Comparison of ENCODE assay signal across 9 mouse cellular contexts in the genomic region with DNA sequence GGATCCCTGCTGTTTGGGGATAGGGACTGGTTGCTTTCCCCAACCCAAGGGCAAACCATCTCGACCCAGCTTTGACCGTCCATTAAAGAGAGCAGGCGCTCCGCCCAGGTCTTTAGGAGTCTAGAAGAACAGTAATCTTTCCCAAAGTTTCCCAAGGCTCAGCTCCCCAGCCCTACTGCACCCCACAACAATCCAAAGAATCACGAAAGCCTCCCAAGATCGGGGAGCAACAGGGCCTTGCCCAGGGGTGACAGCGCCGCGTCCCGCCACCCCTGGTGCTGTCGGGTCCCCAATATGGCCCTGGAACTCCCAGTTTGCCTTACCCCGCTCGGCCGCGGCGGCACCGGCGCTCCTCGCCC. TPM values are rescaled to one million over a fixed set of nuclear protein-coding genes. Genes with fewer than 3 reads are reported as not detected.
DNase-seq lines count a peak whose midpoint lies in the region; ATAC-seq and TF ChIP-seq lines count a peak whose summit lies in the region.
"Had no signal": no experiment of that assay in that cellular context is flagged by ENCODE, and none has a peak within 500 bp of the region (broad histone marks: within the 10 kb centered on the region; RNA-seq: fewer than 3 reads in every experiment).

No protein-coding gene starts in this region.

- peak; percentile 47; the same call in 1 of the 2 replicates for ATAC-seq in heart, embryonic 15.5 days (replicated peaks; ENCODE audit: insufficient number of reproducible peaks, insufficient read depth, low FRiP score, low read depth)
- peak; percentile 45; the same call in 1 of the 2 replicates for ATAC-seq in hindbrain, postnatal 0 days
- no peak for ATAC-seq in midbrain, postnatal 0 days (ENCODE audit: low FRiP score)

- 3% methylated on average over 19 of the region's 19 CpGs for WGBS in heart, embryonic 15.5 days
- 2% methylated on average over 19 of the region's 19 CpGs for WGBS in embryonic facial prominence, embryonic 10.5 days
- 8% methylated on average over 19 of the region's 19 CpGs for WGBS in hindbrain, postnatal 0 days
- 4% methylated on average over 19 of the region's 19 CpGs for WGBS in midbrain, postnatal 0 days

- H3K4me2 ChIP-seq in heart, embryonic 15.5 days, result peak overlapping the region; percentile 84
- H3K4me2 ChIP-seq in hindbrain, postnatal 0 days (ENCODE audit: low read depth, low read length), result peak overlapping the region; percentile 64
- peak overlapping the region; percentile 92 for H3K4me2 ChIP-seq in midbrain, postnatal 0 days (ENCODE audit: low read depth, low read length, poor library complexity, severe bottlenecking)

- H3K27me3 ChIP-seq in heart, embryonic 15.5 days, result peaks cover 33% of the 10 kb centered on the region
- peaks cover 61% of the 10 kb centered on the region for H3K27me3 ChIP-seq in embryonic facial prominence, embryonic 10.5 days (replicated peaks; ENCODE audit: low read depth, poor library complexity, severe bottlenecking)
- H3K27me3 ChIP-seq in hindbrain, postnatal 0 days (ENCODE audit: insufficient read depth, low read length), result peaks cover 39% of the 10 kb centered on the region
- H3K27me3 ChIP-seq in midbrain, postnatal 0 days (ENCODE audit: insufficient read depth, low read length), result peaks cover 38% of the 10 kb centered on the region

- peak overlapping the region; percentile 73 for H3K4me3 ChIP-seq in heart, embryonic 15.5 days
- peak overlapping the region; percentile 71 for H3K4me3 ChIP-seq in embryonic facial prominence, embryonic 10.5 days
- H3K4me3 ChIP-seq in hindbrain, postnatal 0 days (ENCODE audit: low read length), result peak overlapping the region; percentile 45
- peak overlapping the region; percentile 52 for H3K4me3 ChIP-seq in midbrain, postnatal 0 days (ENCODE audit: low read depth, low read length)

- H3K36me3 ChIP-seq in heart, embryonic 15.5 days, result no peaks in the 10 kb centered on the region
- no peaks in the 10 kb centered on the region for H3K36me3 ChIP-seq in embryonic facial prominence, embryonic 10.5 days (replicated peaks)
- H3K36me3 ChIP-seq in hindbrain, postnatal 0 days (ENCODE audit: insufficient read depth, low read length), result no peaks in the 10 kb centered on the region
- H3K36me3 ChIP-seq in midbrain, postnatal 0 days (ENCODE audit: insufficient read depth, low read length), result no peaks in the 10 kb centered on the region

- DNase-seq in heart, postnatal 25 days (ENCODE audit: low spot score), result no peak
- no peak for DNase-seq in embryonic facial prominence, embryonic 10.5 days (ENCODE audit: low spot score)
- DNase-seq in hindbrain, postnatal 0 days (ENCODE audit: low spot score), result no peak
- DNase-seq in midbrain, postnatal 0 days (ENCODE audit: low spot score), result no peak
- DNase-seq in adrenal gland, adult 8-10 months, result no peak
- DNase-seq in retina, embryonic 14.5 days (ENCODE audit: low spot score), result no peak
- DNase-seq in gastrocnemius, postnatal 25 days, result no peak

- H3K9ac ChIP-seq in heart, embryonic 15.5 days, result peak overlapping the region; percentile 64
- no peak overlapping the region for H3K9ac ChIP-seq in hindbrain, postnatal 0 days (replicated peaks; ENCODE audit: low read length)
- H3K9ac ChIP-seq in midbrain, postnatal 0 days (replicated peaks; ENCODE audit: low read length, poor library complexity, severe bottlenecking), result no peak overlapping the region

- H3K9me3 ChIP-seq in heart, embryonic 15.5 days (replicated peaks), result no peaks in the 10 kb centered on the region
- no peaks in the 10 kb centered on the region for H3K9me3 ChIP-seq in embryonic facial prominence, embryonic 10.5 days
- H3K9me3 ChIP-seq in hindbrain, postnatal 0 days (ENCODE audit: low read length), result no peaks in the 10 kb centered on the region
- H3K9me3 ChIP-seq in midbrain, postnatal 0 days (ENCODE audit: low read length), result no peaks in the 10 kb centered on the region

- peak overlapping the region; percentile 82 for H3K27ac ChIP-seq in heart, embryonic 15.5 days
- no peak overlapping the region; the same call in 1 of the 2 replicates for H3K27ac ChIP-seq in embryonic facial prominence, embryonic 10.5 days (replicated peaks)
- H3K27ac ChIP-seq in hindbrain, postnatal 0 days, result no peak overlapping the region
- H3K27ac ChIP-seq in midbrain, postnatal 0 days (ENCODE audit: low read depth, low read length), result no peak overlapping the region

- intact Hi-C loops in heart, postnatal 25 days (cut with DNase I), result no loop called here

- peaks cover 16% of the 10 kb centered on the region for H3K4me1 ChIP-seq in heart, embryonic 15.5 days (replicated peaks)
- peaks cover 13% of the 10 kb centered on the region for H3K4me1 ChIP-seq in embryonic facial prominence, embryonic 10.5 days
- no peaks in the 10 kb centered on the region for H3K4me1 ChIP-seq in hindbrain, postnatal 0 days (ENCODE audit: insufficient read depth, low read length)
- no peaks in the 10 kb centered on the region for H3K4me1 ChIP-seq in midbrain, postnatal 0 days (ENCODE audit: insufficient read depth, low read length)

- no peak for TF ChIP-seq CTCF in hindbrain, postnatal 0 days (IDR thresholded peaks at IDR 0.05; ENCODE audit: low read depth)
- TF ChIP-seq CTCF in midbrain, postnatal 0 days (IDR thresholded peaks at IDR 0.05), result no peak

RNA-seq across cellular contexts. Expression of a gene that starts 0.7 kb away (rescaled TPM):
- polyA plus RNA-seq in heart, embryonic 15.5 days (2015; fragmentation: Nextera tagmentation; extraction: Ambion mirVana), result 42.9 and 43.5 TPM in 2 replicates
- 10 to 100 TPM; 18.4 to 19.5 TPM for total RNA-seq in heart, postnatal 25 days (2021)
- 0.14 and 0.15 TPM in 2 replicates for polyA plus RNA-seq in embryonic facial prominence, embryonic 10.5 days (2016; fragmentation: Nextera tagmentation; extraction: Ambion mirVana)
- 0.52 TPM in 1 of 2 replicates, not detected in the other for total RNA-seq in hindbrain, postnatal 0 days (2014; rRNA removed)
- polyA plus RNA-seq in hindbrain, postnatal 0 days (2015; fragmentation: Nextera tagmentation; extraction: Ambion mirVana), result 0.76 and 1.4 TPM in 2 replicates
- total RNA-seq in midbrain, postnatal 0 days (2014; rRNA removed), result 0.05 and 0.09 TPM in 2 replicates
- polyA plus RNA-seq in midbrain, postnatal 0 days (2015; fragmentation: Nextera tagmentation; extraction: Ambion mirVana), result 0.31 and 0.62 TPM in 2 replicates
- not detected for total RNA-seq in adrenal gland, adult 8-10 months (2022)
- total RNA-seq in gastrocnemius, postnatal 25 days (2021), result under 1 TPM; 0.13 to 0.23 TPM
- total RNA-seq: neutrophil, adult 5-6 weeks had no signal

RNA-seq across cellular contexts. Expression of a gene that starts 47.3 kb away (rescaled TPM):
- 0.15 and 0.38 TPM in 2 replicates for polyA plus RNA-seq in heart, embryonic 15.5 days (2015; fragmentation: Nextera tagmentation; extraction: Ambion mirVana)
- not detected for total RNA-seq in heart, postnatal 25 days (2021)
- polyA plus RNA-seq in embryonic facial prominence, embryonic 10.5 days (2016; fragmentation: Nextera tagmentation; extraction: Ambion mirVana), result 5.8 and 10.0 TPM in 2 replicates
- 9.9 and 11.4 TPM in 2 replicates for total RNA-seq in hindbrain, postnatal 0 days (2014; rRNA removed)
- 19.1 TPM in 2 replicates for polyA plus RNA-seq in hindbrain, postnatal 0 days (2015; fragmentation: Nextera tagmentation; extraction: Ambion mirVana)
- total RNA-seq in midbrain, postnatal 0 days (2014; rRNA removed), result 12.9 and 13.8 TPM in 2 replicates
- polyA plus RNA-seq in midbrain, postnatal 0 days (2015; fragmentation: Nextera tagmentation; extraction: Ambion mirVana), result 17.8 and 19.1 TPM in 2 replicates
- 1 to 10 TPM in 2 of 4 experiments, under 1 TPM in 2; 0.28 to 5.9 (median 2.4) TPM for total RNA-seq in adrenal gland, adult 8-10 months (2022)
- under 1 TPM; 0.13 to 0.43 TPM for total RNA-seq in gastrocnemius, postnatal 25 days (2021)
- total RNA-seq: neutrophil, adult 5-6 weeks had no signal

RNA-seq across cellular contexts. Expression of a gene that starts 58.5 kb away (rescaled TPM):
- not detected in 2 replicates for polyA plus RNA-seq in heart, embryonic 15.5 days (2015; fragmentation: Nextera tagmentation; extraction: Ambion mirVana)
- total RNA-seq in heart, postnatal 25 days (2021), result not detected
- not detected in 2 replicates for polyA plus RNA-seq in embryonic facial prominence, embryonic 10.5 days (2016; fragmentation: Nextera tagmentation; extraction: Ambion mirVana)
- total RNA-seq in hindbrain, postnatal 0 days (2014; rRNA removed), result 0.11 TPM in 1 of 2 replicates, not detected in the other
- polyA plus RNA-seq in hindbrain, postnatal 0 days (2015; fragmentation: Nextera tagmentation; extraction: Ambion mirVana), result 0.11 TPM in 1 of 2 replicates, not detected in the other
- 0.99 TPM in 1 of 2 replicates, not detected in the other for total RNA-seq in midbrain, postnatal 0 days (2014; rRNA removed)
- polyA plus RNA-seq in midbrain, postnatal 0 days (2015; fragmentation: Nextera tagmentation; extraction: Ambion mirVana), result 0.18 and 0.23 TPM in 2 replicates
- total RNA-seq in adrenal gland, adult 8-10 months (2022), result not detected
- total RNA-seq in gastrocnemius, postnatal 25 days (2021), result not detected
- total RNA-seq: neutrophil, adult 5-6 weeks had no signal

Comparison
In these comparisons a context has a peak if more than half of its experiments do, and no peak if none do; other contexts are left out.
1. RNA of a gene that starts 0.7 kb away (total RNA-seq): 18.4 to 19.5 TPM in heart, postnatal 25 days; 0.52 TPM in hindbrain, postnatal 0 days, 0.13 to 0.23 TPM in gastrocnemius, postnatal 25 days, 0.05 to 0.09 TPM in midbrain, postnatal 0 days and not detected in adrenal gland, adult 8-10 months; every median in the first group is over 10 times any median in the second.
2. Peak in every context shown above with its lines, with median percentiles within 50 percentile points of each other: H3K4me2 ChIP-seq and H3K4me3 ChIP-seq.